Mouse (Mus musculus): ENCODE data around the gene Tshz2.

The Tshz2 gene

DNA sequence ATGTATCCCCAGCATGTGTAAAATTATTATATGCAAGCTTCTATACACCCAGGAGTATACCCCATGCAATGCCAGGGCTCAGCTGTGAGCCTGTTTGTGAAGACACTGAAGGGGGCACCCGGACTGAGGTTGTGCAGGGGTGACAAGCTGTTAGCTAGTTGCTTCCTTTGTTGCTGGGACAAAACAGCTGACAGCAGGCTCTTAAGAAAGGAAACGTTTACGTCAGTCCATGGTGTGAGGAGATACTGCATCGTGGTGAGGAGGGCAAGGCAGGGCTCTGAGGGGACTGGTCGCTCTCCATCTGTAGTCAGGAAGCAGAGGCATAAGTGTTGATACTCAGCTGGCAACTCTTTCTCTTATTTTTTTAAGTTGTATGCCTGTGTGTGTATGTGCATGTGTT lies 237.7 kb downstream of the Tshz2 start:
- no peak for DNase-seq (ENCODE audit: low read depth)

DNA sequence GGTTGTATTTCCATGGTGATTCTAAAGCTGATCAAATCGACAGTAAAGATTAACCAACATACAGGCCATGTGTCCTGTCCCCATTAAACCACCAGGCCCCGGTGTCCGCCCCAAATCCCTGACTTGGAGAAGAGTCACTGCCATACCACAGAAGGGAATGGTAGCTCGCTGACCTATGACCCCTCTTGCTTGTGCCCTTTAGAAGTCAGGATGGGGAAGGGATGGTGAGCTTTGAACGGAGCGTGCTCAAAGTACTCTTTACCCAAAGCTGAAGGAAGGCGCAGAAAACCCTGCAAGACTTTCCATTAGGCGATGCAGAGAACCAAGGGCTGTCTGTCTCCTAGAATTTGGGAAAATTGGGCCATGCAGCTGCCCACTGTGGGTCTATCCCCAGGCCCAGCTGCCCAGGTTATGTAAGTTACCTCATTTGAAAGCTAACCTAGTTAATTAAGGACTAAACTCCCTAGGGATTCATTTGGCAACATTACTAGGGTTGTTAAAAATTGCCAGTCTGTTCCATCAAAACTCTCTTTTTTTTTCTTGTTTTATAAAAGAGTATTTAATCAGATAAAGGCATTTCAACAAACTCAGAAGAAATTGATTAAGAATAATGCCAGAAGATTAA lies 238.7 kb downstream of the Tshz2 start:
- no peak for DNase-seq (ENCODE audit: low read depth)

DNA sequence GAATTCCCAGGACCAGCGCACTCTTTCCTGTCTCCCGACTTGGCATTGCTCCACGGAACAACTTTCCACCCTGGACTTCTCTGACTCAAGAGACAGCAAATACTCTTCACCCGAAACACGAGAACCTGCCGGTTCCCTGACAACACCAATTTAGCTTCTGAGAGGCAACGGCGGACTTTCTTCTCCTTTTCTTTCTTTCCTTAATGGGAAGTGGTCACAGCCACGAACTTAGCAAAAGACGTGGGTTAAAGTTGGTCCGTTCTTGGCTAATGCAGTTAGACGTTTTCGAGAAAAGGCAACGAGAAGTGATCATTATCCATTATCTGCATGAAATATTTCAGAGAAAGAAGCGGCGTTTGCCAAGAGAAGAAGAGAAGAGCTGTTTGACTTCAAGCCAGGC lies 240.6 kb downstream of the Tshz2 start:
- DNase-seq (ENCODE audit: low read depth), result no peak

DNA sequence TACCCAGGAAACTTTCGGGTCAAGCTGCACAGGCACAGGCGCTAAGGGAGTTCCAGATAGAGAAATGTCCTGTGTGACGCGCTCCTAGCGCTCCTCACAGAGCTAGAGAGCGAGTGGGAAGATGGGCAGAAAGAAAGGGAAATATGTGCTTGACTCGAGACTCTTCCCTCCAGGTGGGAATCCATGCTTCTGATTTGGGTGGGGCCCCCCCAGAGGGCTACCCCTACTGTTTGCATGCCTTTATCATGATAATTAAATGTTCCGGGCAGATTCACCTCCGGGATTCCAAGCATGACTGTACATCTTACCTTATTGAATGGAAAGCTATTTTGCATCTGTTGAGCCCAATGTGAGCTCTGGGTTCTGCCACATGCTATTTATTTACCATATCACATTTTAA lies 255.1 kb downstream of the Tshz2 start:
- no peak for DNase-seq (ENCODE audit: low read depth)

DNA sequence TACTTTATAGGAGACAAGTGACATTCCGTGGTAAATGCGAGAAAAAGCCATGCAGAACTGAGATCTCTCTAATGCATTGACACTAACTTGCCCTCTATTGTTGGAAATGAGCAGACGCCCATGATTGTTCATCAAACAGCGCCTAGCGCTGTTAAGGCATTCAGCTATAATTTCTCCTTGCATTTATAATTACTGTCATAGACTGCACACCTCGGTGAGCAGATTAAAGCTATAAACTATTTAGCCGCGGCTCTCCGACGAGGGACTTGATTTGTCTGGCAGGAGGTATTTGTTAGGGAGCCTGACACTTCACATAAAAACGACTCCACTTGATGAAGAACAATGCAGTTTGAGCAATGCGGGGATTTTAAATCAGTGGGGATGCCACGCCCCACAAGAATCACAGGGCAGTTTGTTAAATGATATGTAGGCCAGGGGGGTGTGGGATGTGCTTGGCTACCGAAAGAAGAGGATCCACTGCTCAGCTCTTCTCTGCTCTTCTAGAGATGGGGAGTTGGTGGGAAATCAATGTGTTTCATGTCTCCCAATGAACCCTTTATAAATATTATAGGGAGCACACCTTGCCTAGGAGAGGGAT lies 259.7 kb downstream of the Tshz2 start:
- DNase-seq (ENCODE audit: low read depth), result no peak

DNA sequence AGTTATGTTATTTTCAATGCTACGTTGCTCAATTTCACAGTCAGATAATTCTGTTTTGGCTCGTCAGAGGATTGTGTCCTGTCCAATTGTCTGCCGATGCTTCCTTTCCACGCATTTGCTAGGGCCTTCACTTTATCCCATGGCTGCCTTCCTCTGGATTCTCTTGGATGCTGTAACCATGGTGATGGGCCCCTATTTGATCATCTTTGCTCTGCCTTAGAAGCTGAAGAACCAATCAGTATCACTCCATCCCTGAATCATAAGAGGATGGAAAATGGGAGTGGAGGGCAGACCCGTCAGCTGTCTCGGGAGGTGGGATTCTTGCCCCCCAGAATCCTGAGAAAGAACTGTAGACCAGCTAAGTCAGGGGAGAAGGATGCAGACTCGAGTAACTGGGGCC lies 270.1 kb downstream of the Tshz2 start:
- DNase-seq (ENCODE audit: low read depth), result no peak

DNA sequence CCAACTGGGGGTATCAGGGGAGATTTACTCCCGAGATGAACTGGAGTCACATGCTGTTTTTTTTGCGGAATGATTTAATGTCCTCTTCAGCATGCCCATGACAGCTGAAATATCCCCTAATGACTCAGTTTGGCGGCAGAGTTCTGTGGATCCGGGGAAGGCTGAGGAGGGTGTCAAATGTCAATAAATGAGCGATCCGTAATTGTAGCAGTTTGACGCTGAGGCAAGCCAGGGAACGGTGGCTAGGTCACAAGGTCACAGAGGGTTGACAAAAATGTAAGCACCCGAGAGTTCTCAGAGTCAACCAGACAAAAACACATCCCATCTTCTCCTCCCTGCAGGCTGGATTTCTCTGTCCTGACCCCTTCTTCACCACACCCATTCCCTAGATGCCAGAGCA lies 273.6 kb downstream of the Tshz2 start:
- no peak for DNase-seq (ENCODE audit: low read depth)

DNA sequence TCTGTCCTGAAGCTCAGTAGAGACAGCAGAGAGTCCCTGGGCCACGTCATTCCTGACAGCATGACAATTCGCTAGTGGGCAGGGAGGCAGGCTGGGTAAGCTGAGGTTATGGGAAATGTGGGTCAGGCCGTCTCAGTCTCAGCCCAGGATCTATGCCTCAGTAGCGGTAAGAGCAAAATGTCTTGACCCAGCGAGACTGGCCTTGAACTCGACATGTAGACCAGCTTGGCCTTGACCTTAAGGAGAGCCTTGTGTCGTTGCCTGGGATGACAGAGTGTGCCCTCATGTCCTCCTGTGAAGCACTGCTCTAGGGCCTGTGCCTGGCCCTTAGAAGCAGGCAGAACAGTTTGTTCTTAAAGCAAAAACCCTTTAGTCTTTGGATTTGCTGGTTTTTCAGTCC lies 275.2 kb downstream of the Tshz2 start:
- DNase-seq (ENCODE audit: low read depth), result no peak

DNA sequence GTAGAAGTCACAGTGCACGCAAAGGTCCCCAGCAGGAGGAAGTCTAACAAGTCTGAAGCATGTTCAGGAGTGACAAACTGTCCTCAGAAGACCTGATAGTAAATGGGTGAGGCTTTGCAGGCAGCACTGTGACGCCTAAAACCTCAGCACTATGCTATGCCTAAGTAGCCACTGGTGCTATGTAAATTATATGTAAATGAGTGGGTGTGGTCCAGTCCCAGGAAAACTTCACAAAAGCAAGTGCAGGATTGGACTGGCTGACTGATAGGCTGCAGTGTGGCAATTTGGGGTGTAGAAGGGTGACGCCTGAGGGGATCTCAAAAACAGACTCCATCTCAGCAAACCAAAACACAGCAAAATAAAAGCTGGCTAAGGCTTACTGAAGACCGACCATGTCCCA lies 277.8 kb downstream of the Tshz2 start:
- DNase-seq (ENCODE audit: low read depth), result no peak

DNA sequence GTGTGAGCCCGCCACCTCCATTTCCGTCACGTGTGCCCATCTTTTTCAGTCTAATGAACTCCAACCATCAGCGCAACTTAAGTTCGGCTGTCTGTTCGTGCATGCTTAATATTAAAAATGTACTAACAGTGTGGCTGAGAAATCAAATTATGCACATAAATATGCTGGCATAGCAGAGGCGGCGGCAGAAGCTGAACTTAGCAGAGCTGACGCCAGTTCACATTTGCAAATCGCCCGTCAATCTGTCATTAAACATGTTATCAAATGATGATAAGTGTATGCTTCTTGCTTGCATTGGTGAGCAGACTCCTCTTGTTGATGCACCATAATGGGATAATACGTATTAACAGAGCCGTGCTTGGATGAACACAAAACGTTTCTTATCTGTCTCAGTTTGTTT lies 280.0 kb downstream of the Tshz2 start:
- DNase-seq (ENCODE audit: low read depth), result no peak

DNA sequence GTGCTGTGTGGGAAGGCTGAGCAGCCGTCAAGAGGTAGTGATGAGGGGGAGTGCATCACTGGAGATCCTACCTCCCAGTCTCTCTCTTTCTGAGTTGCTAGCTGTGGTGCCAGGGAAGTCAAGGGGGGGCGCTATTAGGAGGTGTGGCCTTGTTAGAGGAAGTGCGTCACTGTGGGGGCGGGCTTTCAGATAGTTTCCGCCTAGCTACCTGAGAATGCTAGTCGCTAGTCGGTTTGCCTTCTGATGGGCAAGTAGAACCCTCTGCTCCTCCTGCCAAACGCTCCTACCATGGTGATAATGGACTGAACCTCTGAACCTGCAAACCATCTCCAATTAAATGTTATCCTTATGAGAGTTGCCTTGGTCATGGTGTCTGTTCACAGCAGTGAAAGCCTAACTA lies 282.1 kb downstream of the Tshz2 start:
- DNase-seq (ENCODE audit: low read depth), result no peak

DNA sequence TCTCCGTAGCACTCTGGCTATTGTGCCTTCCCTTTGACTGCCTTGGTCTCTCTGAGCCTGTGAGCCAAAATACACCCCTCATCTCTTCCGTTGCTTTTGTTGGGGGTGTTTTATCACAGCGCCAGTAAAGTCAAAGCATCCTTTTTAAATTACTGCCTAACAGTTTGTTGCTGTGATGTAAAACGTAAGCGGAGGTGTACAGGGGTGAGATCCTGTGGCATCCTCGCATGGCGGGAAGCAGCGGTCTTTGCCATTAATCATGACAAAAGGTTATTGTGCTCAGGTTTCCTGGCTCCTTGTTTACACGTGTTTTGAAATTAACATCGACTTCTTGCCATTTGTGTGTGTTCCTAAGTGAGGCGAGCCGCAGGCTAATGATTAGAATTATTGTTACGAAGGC lies 282.5 kb downstream of the Tshz2 start:
- DNase-seq (ENCODE audit: low read depth), result no peak

DNA sequence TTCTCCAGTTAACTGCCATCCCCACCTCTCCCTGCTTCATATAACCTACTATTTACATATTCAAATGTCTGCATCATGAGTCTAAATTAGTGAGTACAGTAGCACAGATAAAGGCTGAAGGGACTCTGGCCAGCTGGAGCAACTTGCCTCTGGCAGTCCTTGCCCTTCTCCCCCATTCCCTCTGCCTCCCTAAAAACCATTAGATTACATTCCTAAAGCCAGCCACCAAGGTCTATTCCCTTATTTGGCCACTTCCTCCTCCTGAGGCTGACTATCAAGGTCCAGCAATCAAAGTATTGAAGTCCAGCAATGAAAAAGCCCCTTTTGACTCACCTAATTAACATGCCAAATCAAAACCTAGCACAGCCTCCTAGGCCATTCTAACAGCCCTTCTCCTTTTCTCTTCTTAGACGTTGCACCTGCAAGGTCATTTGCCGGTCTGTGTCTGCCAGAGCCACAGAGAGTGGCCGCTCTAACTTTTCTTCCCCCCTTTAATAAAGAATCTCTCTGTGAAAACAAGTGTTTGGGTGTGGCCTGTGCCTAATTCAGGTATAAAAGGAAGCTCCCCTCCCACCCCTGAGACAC lies 286.4 kb downstream of the Tshz2 start:
- DNase-seq (ENCODE audit: low read depth), result no peak

DNA sequence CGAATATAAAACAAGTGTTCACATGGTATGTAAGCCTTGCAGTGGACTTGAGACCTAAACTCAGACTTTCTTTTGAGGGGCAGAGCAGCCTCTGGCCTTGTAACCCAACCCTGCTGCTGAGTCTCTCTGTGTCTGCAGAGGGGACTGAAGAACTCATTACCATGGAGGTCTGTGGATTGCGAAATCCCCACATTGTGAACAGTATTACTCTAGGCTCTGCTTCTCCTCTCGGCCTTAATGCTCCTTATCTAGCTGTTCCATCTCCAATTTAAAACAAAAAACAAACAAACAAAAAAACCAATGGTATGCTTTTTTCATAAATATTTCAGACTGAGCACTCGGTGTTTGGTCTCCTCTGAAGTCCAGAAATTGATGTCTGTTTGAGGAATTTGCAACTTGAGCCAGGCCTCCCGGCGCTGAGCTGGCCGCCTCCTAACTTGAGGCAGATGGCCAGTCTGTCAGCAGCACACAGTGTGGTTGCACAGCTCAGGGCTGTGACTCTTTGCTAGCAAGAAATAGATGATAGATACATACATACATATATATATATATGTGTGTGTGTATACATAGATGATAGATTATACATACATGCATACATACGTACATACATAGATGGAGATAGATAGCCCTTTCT lies 291.5 kb downstream of the Tshz2 start:
- no peak for DNase-seq (ENCODE audit: low read depth)

DNA sequence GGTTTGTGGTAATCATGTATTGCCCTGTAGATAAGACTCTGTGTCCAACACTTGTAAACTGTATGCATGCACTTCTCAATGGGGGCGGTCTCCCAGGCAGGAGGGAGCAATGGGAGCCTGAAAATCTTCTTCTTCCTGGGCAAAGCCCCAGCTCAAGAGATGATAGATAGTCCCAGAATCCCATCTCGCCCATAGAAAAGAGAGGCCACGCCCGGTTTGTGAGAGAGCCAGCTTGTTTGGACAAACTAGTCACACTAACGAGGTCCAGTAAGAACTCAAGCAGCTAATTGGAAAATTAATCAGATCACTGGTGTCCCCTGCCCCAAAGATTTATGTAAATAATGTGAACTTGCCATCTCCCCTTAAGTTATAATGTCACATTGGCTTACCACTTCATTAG lies 292.7 kb downstream of the Tshz2 start:
- no peak for DNase-seq (ENCODE audit: low read depth)

DNA sequence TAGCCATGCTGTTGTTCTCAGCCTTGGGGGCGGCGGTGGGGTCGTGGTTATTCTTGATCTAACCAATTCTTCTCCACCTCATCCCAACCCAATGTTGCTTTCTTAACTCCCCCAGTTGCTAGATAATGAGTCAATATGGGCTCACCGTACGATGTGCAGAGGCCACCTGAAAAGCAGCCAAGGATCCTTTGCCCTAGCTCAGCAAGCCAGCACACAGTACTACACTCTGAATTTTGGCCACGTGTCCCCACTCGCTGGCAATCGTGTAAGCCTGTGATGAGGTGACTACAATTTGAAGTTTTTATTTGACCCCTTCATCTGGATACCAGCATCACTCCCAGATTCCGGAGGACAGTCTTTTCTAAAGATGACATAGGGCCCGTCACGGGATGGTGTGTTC lies 293.2 kb downstream of the Tshz2 start:
- DNase-seq (ENCODE audit: low read depth), result no peak

DNA sequence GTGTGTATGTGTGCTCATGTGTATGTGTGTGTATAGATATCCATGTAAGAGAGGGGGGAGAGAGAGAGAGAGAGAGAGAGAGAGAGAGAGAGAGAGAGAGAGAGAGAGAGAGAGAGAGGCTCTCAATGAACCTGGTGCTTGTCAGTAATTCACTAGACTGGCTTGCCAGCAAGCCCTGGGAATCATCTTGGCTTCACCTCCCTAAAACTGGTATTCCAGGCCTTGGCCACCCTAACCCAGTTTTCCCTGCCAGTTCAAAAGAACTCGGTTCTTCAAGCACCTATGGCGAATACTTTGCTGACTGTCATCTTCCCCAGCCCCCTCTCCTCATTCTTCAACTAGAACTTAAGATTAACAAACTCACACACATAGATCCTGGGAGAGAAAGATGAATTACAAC lies 294.6 kb downstream of the Tshz2 start:
- DNase-seq (ENCODE audit: low read depth), result no peak

DNA sequence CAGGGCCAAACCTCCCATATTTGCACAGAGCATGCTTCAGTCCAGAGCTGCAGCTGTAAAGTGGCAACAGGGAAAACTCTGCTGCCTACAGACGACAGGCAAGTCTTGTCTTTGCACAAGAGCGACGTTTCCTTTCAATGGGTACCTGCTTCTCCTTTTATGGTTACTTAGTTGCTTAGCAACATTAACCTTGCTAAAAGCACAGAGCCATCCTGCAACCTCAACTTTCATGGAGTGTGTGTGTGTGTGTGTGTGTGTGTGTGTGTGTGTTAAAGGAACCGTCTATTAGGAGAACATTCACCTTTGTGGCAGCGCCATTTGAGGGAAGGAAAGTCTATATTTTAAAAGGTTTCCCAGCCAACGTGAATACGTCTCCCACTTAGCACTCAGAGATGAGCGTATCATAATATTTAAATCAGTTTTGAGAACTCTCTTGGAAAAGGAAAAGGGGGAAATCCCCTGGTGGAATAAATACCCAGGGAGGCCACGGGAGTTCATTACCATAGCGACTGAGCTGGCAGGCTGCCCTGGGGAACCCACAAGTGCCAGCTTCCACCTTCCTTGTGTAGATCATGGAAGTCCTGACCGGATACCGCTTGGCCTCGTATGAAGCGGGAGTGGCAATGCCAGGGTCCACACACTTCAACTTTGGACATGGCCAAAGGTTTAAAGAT lies 295.8 kb downstream of the Tshz2 start:
- no peak for DNase-seq (ENCODE audit: low read depth)

DNA sequence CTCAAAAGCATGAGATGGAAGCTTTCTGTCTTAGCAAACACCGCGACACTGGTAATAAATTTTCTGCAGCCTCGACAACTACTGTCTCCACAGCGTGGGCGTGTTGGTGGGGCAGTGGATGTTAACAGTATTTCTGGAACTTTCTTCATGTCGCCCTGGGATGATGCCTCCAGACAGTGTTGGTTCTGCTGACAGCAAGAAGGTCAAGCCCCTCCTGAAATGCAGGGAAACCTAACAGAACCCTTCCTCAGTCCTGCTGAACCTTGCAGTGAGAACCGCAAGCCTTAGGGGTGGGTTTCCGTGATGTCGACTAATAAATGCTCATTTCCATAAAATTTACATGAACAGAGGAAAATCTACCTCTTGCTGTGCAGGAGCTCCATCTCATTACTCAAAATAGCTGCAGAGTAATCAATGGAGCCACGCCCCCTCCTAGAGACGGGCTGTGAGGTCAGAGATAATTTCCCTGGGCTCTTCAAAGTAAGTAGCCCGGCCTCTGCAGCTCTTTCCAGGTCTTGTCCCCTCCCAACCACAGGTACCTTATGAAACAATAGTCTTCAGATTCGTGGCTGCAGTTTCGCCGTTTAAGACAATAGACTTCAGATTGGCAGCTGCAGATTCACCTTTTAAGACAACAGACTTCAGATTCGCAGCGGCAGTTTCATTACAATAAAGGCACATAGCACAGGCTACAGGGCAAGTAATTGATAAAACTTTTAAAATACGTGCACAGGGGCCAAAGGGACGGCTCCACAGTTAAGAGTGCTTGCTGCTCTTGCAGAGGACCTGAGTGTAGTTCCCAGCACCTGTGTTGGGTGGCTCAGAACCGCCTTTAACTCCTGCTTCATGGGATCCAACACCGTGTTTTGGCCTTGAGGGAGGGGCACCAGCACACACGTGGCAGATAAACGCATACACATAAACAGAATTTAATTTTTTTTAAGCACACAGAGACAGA lies 297.0 kb downstream of the Tshz2 start:
- no peak for DNase-seq (ENCODE audit: low read depth)

DNA sequence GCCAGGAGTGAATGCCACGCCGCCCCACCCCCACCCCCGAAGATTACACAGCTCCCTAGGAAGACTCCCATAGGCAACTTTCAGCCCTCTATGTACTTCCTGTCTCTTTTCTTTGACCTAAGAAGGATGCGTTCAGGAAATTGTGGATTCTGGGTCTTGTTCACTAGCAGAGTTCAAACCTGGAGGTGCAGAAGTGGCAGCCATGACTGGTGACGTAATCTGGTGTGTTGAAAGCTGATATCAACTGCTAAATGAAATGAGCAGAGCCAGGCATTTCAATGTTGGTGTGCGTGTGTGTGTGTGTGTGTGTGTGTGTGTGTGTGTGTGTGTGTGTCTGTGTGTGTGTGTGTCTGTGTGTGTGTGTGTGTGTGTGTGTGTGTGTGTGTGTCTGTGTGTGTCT lies 302.8 kb downstream of the Tshz2 start:
- no peak for DNase-seq (ENCODE audit: low read depth)

DNA sequence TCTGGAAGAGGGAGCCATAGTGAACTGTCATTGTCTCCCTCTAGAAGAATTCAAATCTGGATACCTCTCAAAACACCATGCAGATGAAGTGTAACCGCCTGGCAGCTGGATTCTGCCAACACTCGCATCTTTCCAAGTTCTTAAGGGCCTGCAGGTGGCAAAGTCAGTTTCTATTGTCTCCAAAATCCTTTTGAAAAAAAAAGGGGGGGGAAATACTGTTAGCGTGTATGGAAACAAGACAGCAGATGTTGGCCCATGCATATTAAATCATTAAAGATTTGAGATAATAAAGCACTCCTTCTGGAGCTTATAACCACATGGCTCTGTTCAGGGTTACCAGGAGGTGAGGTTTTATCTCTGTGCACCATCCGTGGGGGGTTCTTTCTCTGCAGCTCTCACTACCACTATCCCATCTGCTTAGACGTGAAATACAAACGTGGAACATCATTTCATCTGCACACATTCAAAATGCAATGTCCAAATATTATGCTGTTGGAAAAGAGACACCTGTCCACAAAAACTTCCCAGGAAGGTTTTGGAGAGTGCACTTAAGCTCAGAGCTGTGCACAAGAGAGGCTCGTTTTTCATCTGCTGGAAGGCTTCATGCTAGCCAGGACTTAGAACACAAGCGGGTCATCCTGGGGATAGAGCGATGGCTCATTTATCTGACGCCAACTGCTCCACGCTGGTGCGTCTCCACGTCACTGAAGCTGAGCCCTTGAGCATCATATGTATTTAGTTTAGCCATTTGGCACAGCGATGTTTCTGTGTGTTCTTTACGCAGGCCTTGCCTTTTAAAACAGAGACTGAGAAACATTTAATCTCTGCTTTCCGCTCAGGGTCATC lies 307.7 kb downstream of the Tshz2 start:
- DNase-seq (ENCODE audit: low read depth), result no peak
